In genomic region chr2:38927115-38927979, GRCm38 (mm10) we compare ENCODE assay signal across 8 mouse cellular contexts. TPM values are rescaled to one million over a fixed set of nuclear protein-coding genes. Genes with fewer than 3 reads are reported as not detected.
DNase-seq lines count a peak whose midpoint lies in the region; ATAC-seq lines count a peak whose summit lies in the region.

Gene Nr6a1, minus strand, starts transcription at chr2:38927688.

- no peaks in the 10 kb centered on the region for H3K9me3 ChIP-seq in intestine, embryonic 15.5 days
- no peaks in the 10 kb centered on the region for H3K9me3 ChIP-seq in limb, embryonic 15.5 days
- no peaks in the 10 kb centered on the region for H3K9me3 ChIP-seq in midbrain, embryonic 15.5 days

- H3K27me3 ChIP-seq in intestine, embryonic 15.5 days (replicated peaks) = no peaks in the 10 kb centered on the region
- H3K27me3 ChIP-seq in limb, embryonic 15.5 days = peaks cover 6% of the 10 kb centered on the region; the same call in 1 of the 2 replicates
- H3K27me3 ChIP-seq in midbrain, embryonic 15.5 days (replicated peaks) = peaks cover 14% of the 10 kb centered on the region

- H3K27ac ChIP-seq in intestine, embryonic 15.5 days = no peak within 1 kb of the TSS
- no peak within 1 kb of the TSS for H3K27ac ChIP-seq in limb, embryonic 15.5 days
- H3K27ac ChIP-seq in midbrain, embryonic 15.5 days = no peak within 1 kb of the TSS

- peaks cover 13% of the 10 kb centered on the region for H3K4me1 ChIP-seq in intestine, embryonic 15.5 days (replicated peaks)
- H3K4me1 ChIP-seq in limb, embryonic 15.5 days = peaks cover 27% of the 10 kb centered on the region
- H3K4me1 ChIP-seq in midbrain, embryonic 15.5 days = peaks cover 29% of the 10 kb centered on the region

- no peak within 1 kb of the TSS for H3K9ac ChIP-seq in intestine, embryonic 15.5 days
- no peak within 1 kb of the TSS for H3K9ac ChIP-seq in limb, embryonic 15.5 days
- 0 out of 2 replicates have a peak within 1 kb of the TSS, but pooled peaks have one; percentile 10 for H3K9ac ChIP-seq in midbrain, embryonic 15.5 days

- peak; percentile 41 for ATAC-seq in common myeloid progenitor, adult 5-6 weeks (replicated peaks; ENCODE audit: low read depth, poor library complexity, severe bottlenecking)
- peak; percentile 46 for ATAC-seq in intestine, embryonic 15.5 days
- ATAC-seq in limb, embryonic 15.5 days (ENCODE audit: insufficient number of reproducible peaks, low FRiP score, low TSS enrichment, low read depth) = no peak
- ATAC-seq in midbrain, embryonic 15.5 days (replicated peaks) = peak; percentile 37

- H3K4me3 ChIP-seq in intestine, embryonic 15.5 days (replicated peaks) = peak within 1 kb of the TSS; percentile 36
- peak within 1 kb of the TSS; percentile 77 for H3K4me3 ChIP-seq in limb, embryonic 15.5 days
- H3K4me3 ChIP-seq in midbrain, embryonic 15.5 days = peak within 1 kb of the TSS; percentile 61

- no peaks in the 10 kb centered on the region for H3K36me3 ChIP-seq in intestine, embryonic 15.5 days
- no peaks in the 10 kb centered on the region for H3K36me3 ChIP-seq in limb, embryonic 15.5 days
- H3K36me3 ChIP-seq in midbrain, embryonic 15.5 days (replicated peaks) = no peaks in the 10 kb centered on the region

- whole genome bisulfite sequencing in intestine, embryonic 15.5 days = 5% methylated on average over 19 of the region's 19 CpGs
- 7% methylated on average over 18 of the region's 19 CpGs for WGBS in limb, embryonic 15.5 days
- WGBS in midbrain, embryonic 15.5 days = 13% methylated on average over 14 of the region's 19 CpGs

- H3K4me2 ChIP-seq in intestine, embryonic 15.5 days (replicated peaks) = peak within 1 kb of the TSS; percentile 67
- H3K4me2 ChIP-seq in limb, embryonic 15.5 days = peak within 1 kb of the TSS; percentile 94
- peak within 1 kb of the TSS; percentile 98 for H3K4me2 ChIP-seq in midbrain, embryonic 15.5 days

- DNase-seq in urinary bladder, postnatal 25 days (ENCODE audit: low spot score) = peak; percentile 70
- DNase-seq in urinary bladder, adult 2 months (ENCODE audit: low spot score) = no peak
- peak; percentile 84 for DNase-seq in gastrocnemius, postnatal 10 days
- peak; percentile 35 to 63 for DNase-seq in spleen, postnatal 36 days (ENCODE audit: low spot score in 2 of 2)

RNA-seq across cellular contexts. Expression of gene Nr6a1, which starts in this region (rescaled TPM):
- polyA plus RNA-seq in urinary bladder, adult 2 months (2012; rRNA removed) = 5.3 and 5.4 TPM in 2 replicates
- 1.7 and 5.7 TPM in 2 replicates for total RNA-seq in common myeloid progenitor, adult 5-6 weeks (2017)
- total RNA-seq in gastrocnemius, postnatal 10 days (2021) = 1 to 10 TPM; 1.6 to 2.6 TPM
- polyA plus RNA-seq in intestine, embryonic 15.5 days (2015; fragmentation: Nextera tagmentation; extraction: Ambion mirVana) = 1.7 and 1.9 TPM in 2 replicates
- polyA plus RNA-seq in limb, embryonic 15.5 days (2015; fragmentation: Nextera tagmentation; extraction: Ambion mirVana) = 0.92 and 1.1 TPM in 2 replicates
- 1.6 and 1.8 TPM in 2 replicates for polyA plus RNA-seq in midbrain, embryonic 15.5 days (2015; fragmentation: Nextera tagmentation; extraction: Ambion mirVana)
